Mouse (Mus musculus) brown adipose tissue, adult 24 weeks (tissue): ENCODE data around the gene Tacc2. TPM values are rescaled to one million over a fixed set of nuclear protein-coding genes. Genes with fewer than 3 reads are reported as not detected.
A peak's percentile ranks its signal among the peaks of the same experiment; 100 is the strongest.

Source experiments
- H3K27ac ChIP-seq: fragments of 200-500 bp; replicated peaks from 2 replicates; pipeline ENCODE4 v1.5.1; 2012; ENCODE audit warnings: low read depth, mild to moderate bottlenecking, low read length
- H3K4me1 ChIP-seq: fragments of 200-500 bp; 2 replicates; pipeline ENCODE4 v1.6.1; 2012; ENCODE audit warnings: low read length, mixed read lengths; ENCODE audit not compliant: control insufficient read depth, insufficient read depth, insufficient read length
- H3K4me3 ChIP-seq: fragments of 200-500 bp; 2 replicates; pipeline ENCODE4 v1.5.1; 2012; ENCODE audit warnings: low read depth, mild to moderate bottlenecking, low read length, moderate library complexity; ENCODE audit not compliant: insufficient read depth
- polyA plus RNA-seq: library from polyadenylated mRNA; stranded (reverse); fragments of >200 nt; gene quantifications from 2 replicates; pipeline ENCODE4 v1.2.4, GENCODE M21; 2012; ENCODE audit not compliant: missing spikeins, insufficient read depth, insufficient read length

The Tacc2 gene
- polyA plus RNA-seq, 1 experiment: 14.0 TPM

DNA sequence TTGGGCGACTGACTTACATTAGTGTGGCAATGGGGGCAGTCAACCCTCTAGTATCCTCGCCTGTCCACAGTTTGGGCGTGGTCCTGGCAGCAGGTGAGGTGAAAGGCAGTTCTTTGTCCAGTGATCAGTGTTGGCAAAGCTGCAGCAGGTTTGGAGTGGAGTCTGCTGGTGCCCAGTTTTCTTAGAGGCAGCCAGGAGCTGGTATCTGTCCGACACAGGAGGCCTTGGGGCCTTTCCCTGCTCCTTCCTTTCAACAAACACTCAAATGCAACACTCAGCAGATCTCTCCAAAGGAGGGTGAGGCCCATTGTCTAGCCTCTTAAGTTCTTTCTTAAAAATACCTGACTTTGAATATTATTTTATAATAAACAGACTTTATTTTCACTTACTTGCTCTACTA, 18.6 kb upstream of the Tacc2 start:
- no peak overlapping the region for H3K27ac ChIP-seq
- H3K4me3 ChIP-seq: no peak overlapping the region
- no peaks in the 10 kb centered on the region for H3K4me1 ChIP-seq

DNA sequence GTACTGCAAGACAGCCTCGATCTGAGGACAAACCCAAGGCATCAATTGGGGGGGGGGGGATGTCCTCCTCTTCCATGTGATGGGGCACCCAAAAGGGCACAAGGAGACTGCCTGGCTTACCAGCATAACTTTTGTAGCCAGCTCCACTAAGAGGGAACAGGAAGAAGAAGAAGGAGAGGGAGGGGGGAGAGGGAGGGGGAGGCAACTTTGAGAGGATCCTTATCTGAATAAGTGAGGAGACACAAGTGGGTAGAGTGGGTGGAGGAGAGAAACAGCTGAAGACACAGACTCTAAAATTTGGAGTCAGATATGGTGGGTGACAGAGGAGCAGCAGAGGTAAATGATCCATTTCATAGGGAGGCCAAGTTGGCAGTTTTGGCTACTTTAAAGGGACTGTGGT, 16.3 kb upstream of the Tacc2 start:
- no peak overlapping the region for H3K4me3 ChIP-seq
- H3K27ac ChIP-seq: no peak overlapping the region

DNA sequence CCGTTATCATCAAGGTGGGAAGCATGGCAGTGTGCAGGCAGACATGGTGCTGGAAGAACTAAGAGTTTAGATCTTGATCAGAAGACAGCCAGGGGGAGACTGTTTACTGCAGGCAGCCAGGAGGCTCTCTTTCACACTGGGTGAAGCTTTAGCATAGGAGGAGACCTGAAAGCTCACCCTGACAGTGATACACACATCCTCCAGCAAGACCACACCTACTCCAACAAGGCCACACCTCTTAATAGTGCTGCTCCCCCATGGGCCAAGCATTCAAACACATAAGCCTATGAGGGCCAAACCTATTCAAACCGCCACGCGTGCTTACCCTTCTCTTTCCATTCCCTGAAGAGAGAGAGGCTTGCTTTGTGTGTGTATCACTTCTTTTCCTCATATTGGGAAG, 14.0 kb upstream of the Tacc2 start:
- H3K4me1 ChIP-seq: peaks cover 6% of the 10 kb centered on the region
- H3K27ac ChIP-seq: no peak overlapping the region
- no peak overlapping the region for H3K4me3 ChIP-seq

More for the DNA sequence above, 16.3 kb upstream of the Tacc2 start:
- H3K4me1 ChIP-seq: no peaks in the 10 kb centered on the region

DNA sequence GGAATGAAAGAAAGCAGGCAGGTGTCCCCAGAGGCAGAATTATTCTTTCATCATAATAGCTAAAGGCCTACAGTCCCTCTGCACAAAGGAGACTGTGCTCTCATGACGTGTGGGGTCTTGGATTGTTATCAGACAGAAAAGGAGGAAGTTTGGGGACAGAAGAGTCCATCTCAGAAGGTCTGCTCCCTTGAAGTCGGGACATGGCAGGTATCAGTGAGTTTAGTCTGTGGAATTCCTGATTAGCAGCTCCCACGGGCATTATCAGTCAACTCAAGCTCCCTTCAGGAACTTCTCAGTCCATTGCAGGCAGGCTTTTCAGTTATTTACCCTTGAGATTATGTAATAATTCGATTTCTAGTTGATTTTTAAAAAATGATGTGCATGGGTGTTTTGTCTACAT, 13.4 kb upstream of the Tacc2 start:
- no peak overlapping the region for H3K27ac ChIP-seq
- peaks cover 7% of the 10 kb centered on the region for H3K4me1 ChIP-seq
- H3K4me3 ChIP-seq: no peak overlapping the region

DNA sequence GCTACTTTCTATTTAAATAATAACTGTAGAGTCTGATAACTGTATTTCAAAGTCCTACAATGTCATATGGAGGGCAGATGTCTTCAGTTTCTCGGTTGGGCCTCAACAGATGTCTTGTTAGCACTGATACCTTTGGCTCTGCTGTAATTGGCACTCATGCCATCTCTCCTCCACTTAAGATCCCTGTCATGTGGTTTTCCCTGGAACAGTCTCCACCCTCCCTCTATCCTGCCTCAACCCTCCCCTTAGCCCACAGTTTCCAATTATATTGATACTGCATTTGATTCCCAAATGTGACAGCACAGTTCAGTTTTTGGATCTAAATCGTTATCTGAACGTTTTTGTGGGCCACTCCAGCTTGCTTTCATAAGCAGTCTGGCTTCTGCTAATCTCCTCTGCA, 12.6 kb upstream of the Tacc2 start:
- Histone ChIP-seq H3K4me3 (no peak overlapping the region), H3K27ac (no peak overlapping the region), H3K4me1 (peaks cover 12% of the 10 kb centered on the region)

DNA sequence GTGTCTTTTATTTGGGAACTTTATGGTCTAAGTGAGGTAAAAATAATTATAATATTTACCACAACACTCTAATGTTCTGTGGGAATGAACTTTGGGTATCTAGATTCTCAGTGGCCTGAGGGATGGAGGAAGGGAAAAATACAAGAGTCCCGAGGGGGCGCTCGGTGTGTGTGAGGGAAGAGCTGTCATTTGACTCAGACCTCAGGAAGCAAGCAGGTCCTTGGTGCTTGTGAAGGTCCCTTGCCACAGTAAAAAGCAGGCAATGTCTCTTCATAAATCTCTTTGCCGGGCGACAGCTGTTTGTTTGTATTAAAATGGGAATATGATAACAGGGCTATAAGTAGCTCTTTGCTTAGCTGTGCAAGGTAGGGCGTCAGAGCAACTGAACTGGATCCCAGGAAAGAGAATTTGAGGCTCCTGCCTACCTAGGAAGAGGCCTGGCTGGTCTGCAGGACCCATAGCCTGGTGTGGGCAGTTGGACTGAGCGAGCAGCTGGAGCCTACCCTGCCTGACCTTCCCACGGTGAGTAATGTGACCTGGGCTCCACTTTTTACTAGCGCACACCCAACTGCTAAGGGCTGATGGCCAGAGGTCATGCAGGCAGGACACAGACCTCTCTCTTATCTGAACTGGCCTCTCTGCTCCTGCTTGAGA, 8.3 kb upstream of the Tacc2 start:
- H3K4me3 ChIP-seq: no peak overlapping the region
- peaks cover 12% of the 10 kb centered on the region for H3K4me1 ChIP-seq
- H3K27ac ChIP-seq: no peak overlapping the region

DNA sequence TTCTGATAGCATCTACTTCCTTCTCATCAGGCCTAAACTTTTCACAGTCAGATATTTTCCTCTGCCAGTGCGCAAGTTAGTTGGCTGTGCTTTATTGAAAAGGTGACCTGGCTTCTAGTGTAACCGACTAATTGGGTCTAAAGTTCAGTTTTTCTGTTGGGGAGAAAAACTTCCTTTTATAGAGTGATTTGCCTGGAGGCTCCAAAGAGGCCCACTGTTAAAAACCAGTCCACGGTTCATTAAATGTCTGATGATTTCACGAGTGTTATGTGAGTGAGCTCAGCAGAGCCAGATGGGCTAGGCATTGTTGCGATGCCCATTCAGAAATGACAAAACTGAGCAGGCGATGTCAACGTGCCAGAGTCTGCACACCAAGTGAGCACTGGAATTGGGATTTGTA, 6.8 kb upstream of the Tacc2 start:
- Histone ChIP-seq H3K4me1 (peaks cover 12% of the 10 kb centered on the region), H3K4me3 (no peak overlapping the region), H3K27ac (no peak overlapping the region)

DNA sequence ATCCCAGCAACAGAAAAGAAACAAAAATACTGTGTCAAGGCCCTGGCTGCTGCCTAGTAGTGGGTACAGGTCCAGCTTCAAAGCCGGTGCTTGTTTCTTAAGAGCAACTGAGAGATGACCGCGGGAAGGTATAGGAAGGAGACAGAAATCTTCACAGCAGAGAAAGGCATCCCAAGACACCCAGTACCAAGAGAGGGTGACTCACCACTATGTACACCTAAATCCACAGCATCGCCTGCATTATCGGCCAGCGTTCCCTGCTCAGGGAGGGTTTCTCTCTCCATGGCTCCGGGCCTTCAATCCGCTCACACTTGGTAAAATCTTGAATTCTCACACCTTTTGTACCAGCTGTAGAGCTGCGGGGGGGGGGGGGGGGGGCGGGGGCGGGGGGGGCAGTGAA, 4.4 kb upstream of the Tacc2 start, which contains the start of gene Nsmce4a:
Nsmce4a (minus strand) TSS at position 298 of the 400 bp plus-strand sequence.
- Histone ChIP-seq H3K27ac (no peak within 1 kb of the TSS), H3K4me3 (no peak within 1 kb of the TSS), H3K4me1 (peaks cover 11% of the 10 kb centered on the region)

DNA sequence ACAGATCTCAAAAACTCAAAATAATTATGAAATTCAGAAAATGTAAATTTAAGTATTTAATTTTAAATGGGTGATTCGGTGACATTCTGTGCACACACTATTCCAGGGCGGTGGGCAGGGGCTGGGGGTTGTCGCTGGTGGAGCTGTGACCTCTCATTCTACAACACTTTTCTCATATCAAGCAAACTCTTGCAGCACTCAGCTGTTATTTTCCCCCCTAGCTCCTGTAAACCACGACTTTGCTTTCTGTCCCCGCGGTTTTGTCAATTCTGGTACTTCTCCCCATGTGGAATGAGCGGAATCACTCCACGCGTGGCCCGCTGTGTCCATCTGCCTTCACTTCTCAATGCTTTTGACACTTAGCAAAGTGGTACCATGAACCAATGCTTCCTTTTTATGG, 3.5 kb upstream of the Tacc2 start:
- no peak overlapping the region for H3K4me3 ChIP-seq
- peaks cover 9% of the 10 kb centered on the region for H3K4me1 ChIP-seq
- H3K27ac ChIP-seq: no peak overlapping the region

DNA sequence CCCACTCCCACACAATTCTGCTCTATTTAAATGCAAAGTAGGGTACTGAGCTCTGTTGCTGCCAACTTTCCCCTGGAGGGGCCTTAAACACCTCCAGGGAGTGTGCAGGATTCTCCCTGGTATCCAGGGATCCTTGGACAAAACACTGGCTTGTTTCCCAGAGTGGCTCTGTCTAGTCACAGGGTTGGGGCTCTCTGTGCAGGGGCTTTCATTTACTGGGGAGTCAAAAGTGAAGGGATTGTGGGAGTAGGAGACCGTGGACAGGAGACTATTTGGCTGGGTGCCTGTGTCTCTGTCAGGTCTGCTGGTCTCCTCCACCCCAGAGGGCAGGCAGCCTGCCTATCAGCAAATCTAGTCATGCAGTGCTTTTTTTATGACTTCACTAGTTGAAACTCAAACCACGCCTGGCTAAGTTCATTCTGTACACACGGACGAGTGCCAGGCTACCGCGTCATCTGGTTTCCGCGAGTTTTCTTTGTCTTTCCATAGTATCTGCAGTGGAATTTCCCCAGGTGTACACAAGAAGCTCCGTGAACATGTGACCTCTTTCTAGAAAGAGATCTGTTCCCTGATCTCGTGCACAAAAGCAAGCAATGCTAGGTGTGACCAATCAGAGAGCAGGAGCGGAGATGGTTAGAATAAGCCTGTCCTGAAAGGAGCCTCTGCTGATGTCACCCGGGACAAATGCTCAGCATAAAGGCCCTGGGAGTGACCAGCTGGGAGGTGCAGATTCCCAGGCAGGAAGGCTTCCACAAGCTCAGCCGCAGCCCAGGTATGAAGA, 2.8 kb upstream of the Tacc2 start:
- H3K27ac ChIP-seq: no peak overlapping the region
- no peak overlapping the region for H3K4me3 ChIP-seq
- peaks cover 3% of the 10 kb centered on the region; the same call in 1 of the 2 replicates for H3K4me1 ChIP-seq

DNA sequence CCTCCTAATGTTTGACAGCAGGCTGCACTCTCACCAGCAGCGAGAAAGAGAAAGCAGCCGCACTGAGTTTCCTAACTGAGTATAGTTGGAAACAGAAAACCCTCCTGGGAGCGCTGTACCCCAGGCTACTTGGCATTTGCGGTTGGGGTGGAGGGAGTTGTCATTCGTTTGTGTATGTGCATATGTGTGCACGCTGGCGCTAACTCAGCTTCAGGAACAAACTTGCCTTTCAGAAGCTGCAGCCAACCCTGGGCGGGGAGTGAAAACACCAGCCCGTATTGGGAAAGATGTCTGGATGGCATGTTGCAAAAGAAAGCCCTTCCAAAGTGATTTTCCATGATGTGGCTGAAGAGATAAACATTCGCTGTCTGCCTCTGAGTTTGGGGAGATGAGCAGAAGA, 257 bp upstream of the Tacc2 start:
- Histone ChIP-seq H3K4me3 (peak overlapping the region; percentile 39), H3K4me1 (peaks cover 3% of the 10 kb centered on the region; the same call in 1 of the 2 replicates), H3K27ac (no peak overlapping the region)

DNA sequence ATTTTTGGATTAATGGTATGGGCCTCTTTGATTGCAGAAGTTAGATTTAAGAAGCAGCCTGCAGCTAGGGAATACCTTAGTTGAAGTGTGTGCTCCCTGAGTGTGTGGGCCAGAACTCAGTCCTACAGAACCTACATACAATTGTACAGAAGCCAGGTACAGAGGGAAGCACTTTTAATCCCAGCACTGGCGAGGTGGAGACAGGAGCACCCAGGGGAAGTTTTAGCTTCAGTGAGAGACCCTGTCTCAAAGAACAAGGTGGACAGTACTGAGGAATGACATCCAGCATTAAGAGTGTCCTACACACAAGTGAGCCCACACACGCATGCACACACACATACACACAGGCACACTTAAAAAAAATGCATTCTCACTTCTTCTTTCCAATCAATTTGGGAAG, 828 bp downstream of the Tacc2 start:
- peaks cover 3% of the 10 kb centered on the region; the same call in 1 of the 2 replicates for H3K4me1 ChIP-seq
- H3K4me3 ChIP-seq: no peak overlapping the region
- H3K27ac ChIP-seq: no peak overlapping the region

DNA sequence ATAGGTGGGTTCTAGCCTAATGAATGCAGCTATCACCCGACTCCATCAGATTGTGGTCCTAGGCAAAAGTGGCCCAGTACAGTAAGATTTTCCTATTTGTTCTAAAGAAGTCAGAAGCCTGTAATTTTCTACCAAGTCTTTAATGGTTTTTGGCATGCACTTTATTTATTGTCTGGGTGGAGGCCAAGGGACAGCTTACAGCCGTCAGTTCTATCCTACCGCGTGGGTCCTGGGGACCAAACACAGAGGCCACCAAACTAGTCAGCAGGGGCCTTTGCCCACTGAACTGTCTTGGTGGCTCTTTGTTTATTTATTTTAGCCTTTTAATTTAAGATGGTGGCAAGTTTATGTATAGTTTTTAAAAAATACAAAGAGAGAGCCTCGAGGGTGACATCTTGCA, 1.4 kb downstream of the Tacc2 start:
- Histone ChIP-seq H3K4me1 (peaks cover 3% of the 10 kb centered on the region; the same call in 1 of the 2 replicates), H3K27ac (no peak overlapping the region), H3K4me3 (no peak overlapping the region)

DNA sequence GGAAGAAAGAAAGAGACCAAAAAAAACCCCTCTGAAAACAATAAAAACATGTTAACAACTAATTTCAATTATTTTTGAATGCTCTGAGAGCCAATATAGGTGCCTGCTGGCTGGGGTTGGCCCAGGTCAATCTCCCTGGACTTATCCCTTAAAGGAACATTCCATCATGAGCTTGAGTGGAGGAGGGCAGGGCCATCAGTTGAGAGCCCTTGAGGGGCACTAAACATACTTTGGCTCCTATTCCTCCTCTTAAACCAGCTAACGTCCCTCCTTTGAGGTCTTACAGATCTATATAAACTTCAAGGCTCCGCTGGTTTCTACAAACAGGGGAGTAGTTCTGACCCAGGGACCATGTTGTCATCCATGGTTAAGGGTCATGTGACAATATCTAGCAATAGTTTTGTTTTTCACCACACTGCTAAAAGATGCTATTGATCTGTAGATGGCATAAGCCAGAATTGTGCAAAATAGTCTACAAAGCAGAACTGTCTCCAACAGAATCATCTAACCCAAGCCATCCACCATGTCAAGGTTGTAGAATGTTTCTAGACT, 9.4 kb downstream of the Tacc2 start:
- H3K27ac ChIP-seq: no peak overlapping the region

DNA sequence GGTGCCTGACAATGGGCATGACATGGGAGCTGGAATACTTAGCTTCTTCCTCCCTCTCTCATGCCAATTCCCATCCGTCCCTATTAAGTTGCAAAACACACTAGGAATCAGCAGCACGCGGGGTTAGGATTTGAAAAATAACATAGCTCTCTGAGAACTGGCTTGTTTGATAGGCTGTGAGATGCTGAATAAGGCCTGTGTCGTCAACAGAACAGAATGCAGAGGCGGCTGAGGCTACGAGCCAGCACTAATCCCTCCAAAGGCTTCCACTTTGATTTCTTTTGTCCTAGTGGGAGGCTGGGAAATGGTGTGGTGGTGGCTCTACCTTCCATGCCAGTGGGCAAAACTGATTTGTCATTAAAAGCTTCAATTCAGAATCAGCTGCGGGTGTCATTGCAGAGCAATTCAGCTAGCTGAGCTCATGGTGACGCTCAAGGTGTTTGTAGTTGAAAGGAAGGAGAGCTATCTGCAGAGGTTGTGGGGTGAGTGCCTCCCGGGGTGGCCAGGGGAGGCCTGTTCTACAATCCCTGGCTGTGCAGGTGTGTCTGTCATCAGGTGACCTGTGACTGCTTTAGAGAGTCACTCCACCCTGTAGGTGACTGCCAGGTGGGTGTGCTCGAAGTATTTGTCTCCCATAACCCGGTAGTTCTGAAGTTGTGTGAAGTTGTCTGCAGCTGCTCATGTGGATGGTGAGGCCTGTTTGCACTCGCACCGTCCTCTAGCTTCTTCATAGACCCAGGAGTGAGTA, 13.0 kb downstream of the Tacc2 start:
- H3K4me3 ChIP-seq: no peak overlapping the region
- H3K4me1 ChIP-seq: no peaks in the 10 kb centered on the region; the same call in 1 of the 2 replicates
- no peak overlapping the region for H3K27ac ChIP-seq

More for the DNA sequence above, 9.4 kb downstream of the Tacc2 start:
- Histone ChIP-seq H3K4me3 (no peak overlapping the region), H3K4me1 (no peaks in the 10 kb centered on the region; the same call in 1 of the 2 replicates)
